Mouse (Mus musculus) liver, adult 2 months (tissue): ENCODE results near the gene Rgr. TPM values are rescaled to one million over a fixed set of nuclear protein-coding genes. Genes with fewer than 3 reads are reported as not detected.

Experiments used
- DNase-seq: peaks from one replicate; pipeline ENCODE4 v3.0.0-alpha.2; 2011; ENCODE audit warnings: low read depth, low spot score; ENCODE audit errors: extremely low read depth
- H3K27ac ChIP-seq: fragments of 200-500 bp; replicated peaks from 2 replicates; pipeline ENCODE4 v1.5.1; 2012; ENCODE audit warnings: low read depth, mild to moderate bottlenecking, control low read depth, inconsistent platforms, low read length; ENCODE audit not compliant: insufficient read depth
- H3K27me3 ChIP-seq: fragments of 200-500 bp; 2 replicates; pipeline ENCODE4 v1.6.1; 2012; ENCODE audit warnings: mild to moderate bottlenecking, moderate library complexity, low read length, inconsistent platforms; ENCODE audit not compliant: control insufficient read depth, insufficient read depth
- H3K36me3 ChIP-seq: fragments of 200-500 bp; 2 replicates; pipeline ENCODE4 v1.6.1; 2012; ENCODE audit warnings: low read length, inconsistent platforms; ENCODE audit not compliant: control insufficient read depth, insufficient read depth
- H3K4me1 ChIP-seq: fragments of 200-500 bp; 2 replicates; pipeline ENCODE4 v1.6.1; 2011; ENCODE audit warnings: low read length; ENCODE audit not compliant: control insufficient read depth, insufficient read depth
- H3K4me3 ChIP-seq: fragments of 200-500 bp; 2 replicates; pipeline ENCODE4 v1.5.1; 2011; ENCODE audit warnings: low read depth, mild to moderate bottlenecking, control low read depth, low read length, moderate library complexity; ENCODE audit not compliant: insufficient read depth
- H3K79me2 ChIP-seq: fragments of 200-500 bp; 2 replicates; pipeline ENCODE4 v1.6.1; 2012; ENCODE audit warnings: inconsistent platforms, mild to moderate bottlenecking, low read length, moderate library complexity; ENCODE audit not compliant: control insufficient read depth, insufficient read depth
- H3K9ac ChIP-seq: fragments of 200-500 bp; 2 replicates; pipeline ENCODE4 v1.6.1; 2012; ENCODE audit warnings: low read depth, mild to moderate bottlenecking, control low read depth, inconsistent platforms, low read length
- CTCF ChIP-seq: fragments of 200-500 bp; IDR thresholded peaks from 2 replicates; pipeline ENCODE4 v1.5.1; 2011; ENCODE audit warnings: low read depth, low read length, control low read depth
- POLR2A ChIP-seq: fragments of 200-500 bp; IDR thresholded peaks from 2 replicates; pipeline ENCODE4 v1.6.1; 2011; ENCODE audit warnings: low read length, control low read depth; ENCODE audit not compliant: insufficient read depth; ENCODE audit errors: extremely low read depth
- WGBS: fragments of 180-500 bp; shearing (Covaris S2); methylation state at CpG from one replicate; pipeline ENCODE4 v1.1.7; 2018; 5-methylcytosine and 5-hydroxymethylcytosine counted together
- polyA plus RNA-seq: library from polyadenylated mRNA; depleted of rRNA; stranded (reverse); fragments of >200 nt; gene quantifications from 2 replicates; pipeline ENCODE4 v1.2.3, GENCODE M21; 2012
- total RNA-seq: library from RNA; depleted of rRNA; stranded (reverse); fragments of >200 nt; gene quantifications from 2 replicates; pipeline ENCODE4 v1.2.3, GENCODE M21; 2014

The Rgr gene
- total and polyA plus RNA-seq, 2 experiments: 0.01 TPM; not detected in 1

DNA sequence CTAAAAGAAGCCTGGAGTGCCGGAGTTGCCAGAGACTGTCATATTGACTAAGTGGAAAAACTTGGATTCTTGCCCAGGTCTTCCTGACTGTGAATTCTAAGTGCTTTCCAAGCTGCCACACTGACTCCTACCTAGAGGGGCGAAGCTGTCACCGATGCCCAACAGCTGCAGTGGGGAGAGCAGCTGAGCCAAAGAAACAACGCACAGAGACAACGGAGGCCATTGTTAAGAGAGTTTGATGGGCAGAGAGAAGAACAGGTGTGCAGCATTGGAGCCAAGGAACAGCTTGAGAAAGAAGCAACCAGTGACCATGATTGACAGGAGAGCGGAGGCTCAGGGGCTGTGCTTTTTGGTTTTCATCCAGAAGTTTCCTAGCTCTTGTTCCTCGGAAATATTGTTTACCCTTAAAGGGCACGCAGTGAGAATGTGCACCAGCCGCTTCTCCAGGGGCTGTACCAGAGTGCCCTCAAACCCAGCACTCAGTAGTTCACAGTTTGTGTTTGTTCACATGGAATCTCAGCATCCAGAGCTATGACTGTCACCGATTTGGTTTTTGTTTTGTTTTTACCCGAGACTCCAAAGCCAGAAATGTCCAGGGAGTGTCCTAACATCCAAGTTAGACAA is 16.2 kb downstream of the Rgr start:
- Histone ChIP-seq H3K4me3 (no peak overlapping the region), H3K36me3 (no peaks in the 10 kb centered on the region), H3K27ac (no peak overlapping the region), H3K27me3 (no peaks in the 10 kb centered on the region), H3K9ac (no peak overlapping the region), H3K79me2 (no peaks in the 10 kb centered on the region), H3K4me1 (peaks cover 5% of the 10 kb centered on the region)
- 63% methylated on average over 11 of the region's 11 CpGs for WGBS
- DNase-seq: peak; percentile 31
- TF ChIP-seq CTCF (no peak), POLR2A (no peak)

DNA sequence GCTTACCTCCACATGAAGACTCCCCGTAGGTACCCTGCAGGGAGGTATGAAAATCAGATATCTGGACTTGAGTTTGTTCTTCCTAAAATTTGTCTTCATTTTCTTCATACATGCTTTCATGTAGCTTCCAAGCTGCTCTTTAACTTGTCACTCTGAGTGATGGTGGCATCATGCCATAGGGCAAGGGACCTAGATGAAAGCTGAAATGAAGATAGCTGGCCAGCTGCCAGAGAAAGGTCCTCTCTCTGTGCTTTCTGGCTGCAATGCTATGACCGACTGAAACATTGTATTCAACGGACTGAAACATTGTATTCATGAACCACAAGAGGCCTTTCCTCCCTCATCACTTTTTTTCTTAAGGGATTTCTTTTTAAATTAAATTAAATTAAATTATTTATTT is 20.2 kb downstream of the Rgr start:
- no peak for TF ChIP-seq CTCF
- no peak for TF ChIP-seq POLR2A

DNA sequence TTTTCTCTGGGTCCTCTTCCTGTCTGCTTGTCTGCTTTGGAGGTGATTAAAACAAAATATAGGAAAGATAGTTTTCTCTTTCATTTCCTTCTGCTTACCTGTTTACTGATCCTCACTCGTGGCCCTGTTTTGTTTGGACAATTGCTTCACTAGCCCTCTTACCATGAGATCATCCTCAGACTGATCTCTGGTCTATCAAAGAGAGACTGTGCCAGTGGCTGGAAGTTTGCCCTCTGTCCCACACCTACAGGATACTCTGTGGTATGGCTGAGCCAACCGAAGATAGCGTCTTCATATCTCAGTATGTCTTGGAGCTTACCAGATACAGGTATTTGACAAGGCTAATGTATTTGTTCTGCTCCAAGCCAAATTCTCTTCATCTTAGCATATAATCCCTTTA is 20.8 kb downstream of the Rgr start:
- Histone ChIP-seq H3K9ac (no peak overlapping the region), H3K36me3 (no peaks in the 10 kb centered on the region), H3K4me3 (no peak overlapping the region), H3K27me3 (no peaks in the 10 kb centered on the region), H3K27ac (peak overlapping the region; percentile 33; the same call in 1 of the 2 replicates), H3K79me2 (no peaks in the 10 kb centered on the region), H3K4me1 (peaks cover 6% of the 10 kb centered on the region)
- WGBS: 26% methylated on average over 3 of the region's 3 CpGs
- TF ChIP-seq POLR2A: no peak
- TF ChIP-seq CTCF: no peak
- peak; percentile 84 for DNase-seq

More for the DNA sequence above, 20.2 kb downstream of the Rgr start:
- peak; percentile 77 for DNase-seq
- Histone ChIP-seq H3K79me2 (no peaks in the 10 kb centered on the region), H3K27me3 (no peaks in the 10 kb centered on the region), H3K36me3 (no peaks in the 10 kb centered on the region), H3K9ac (no peak overlapping the region), H3K4me3 (no peak overlapping the region), H3K4me1 (peaks cover 6% of the 10 kb centered on the region), H3K27ac (no peak overlapping the region)
- 35% methylated on average over 3 of the region's 3 CpGs for WGBS

DNA sequence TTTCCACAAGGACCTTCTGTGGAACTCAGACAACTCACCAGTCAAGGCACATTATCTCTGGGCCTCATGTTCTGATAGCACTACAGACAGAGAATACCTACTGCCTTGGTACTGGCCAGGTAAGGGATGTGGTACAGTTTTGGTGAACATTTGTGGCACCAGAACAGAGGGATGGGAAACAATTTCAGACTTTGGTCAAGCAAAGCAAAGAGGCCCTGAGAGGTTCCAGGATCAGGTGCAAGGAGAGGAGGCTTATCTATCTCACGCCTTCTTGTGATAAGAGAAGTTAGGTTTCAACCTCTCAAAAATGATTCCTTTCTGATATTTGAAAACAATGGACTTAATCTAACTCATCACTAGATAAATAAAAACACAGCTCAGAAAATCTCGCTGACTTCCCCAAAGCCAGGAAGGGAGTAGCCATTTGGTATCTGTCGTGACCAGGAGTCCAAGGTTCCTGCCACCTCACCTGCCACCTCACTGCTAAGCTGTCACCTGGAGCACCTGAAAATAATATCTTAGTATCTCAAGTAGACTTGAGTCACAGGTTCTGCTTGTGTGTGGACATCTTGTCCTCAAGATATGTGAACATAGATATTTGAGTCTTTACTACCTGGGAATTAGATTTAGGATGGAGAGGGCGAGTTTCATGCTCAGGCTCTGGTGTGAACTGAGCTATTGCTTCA is 21.4 kb downstream of the Rgr start:
- no peaks in the 10 kb centered on the region for H3K79me2 ChIP-seq
- peaks cover 6% of the 10 kb centered on the region for H3K4me1 ChIP-seq
- TF ChIP-seq CTCF (no peak), POLR2A (no peak)
- peak overlapping the region; percentile 33; the same call in 1 of the 2 replicates for H3K27ac ChIP-seq
- no peak overlapping the region for H3K4me3 ChIP-seq
- peak; percentile 58 for DNase-seq
- H3K27me3 ChIP-seq: no peaks in the 10 kb centered on the region
- 47% methylated on average over 4 of the region's 4 CpGs for WGBS
- no peaks in the 10 kb centered on the region for H3K36me3 ChIP-seq
- H3K9ac ChIP-seq: no peak overlapping the region

DNA sequence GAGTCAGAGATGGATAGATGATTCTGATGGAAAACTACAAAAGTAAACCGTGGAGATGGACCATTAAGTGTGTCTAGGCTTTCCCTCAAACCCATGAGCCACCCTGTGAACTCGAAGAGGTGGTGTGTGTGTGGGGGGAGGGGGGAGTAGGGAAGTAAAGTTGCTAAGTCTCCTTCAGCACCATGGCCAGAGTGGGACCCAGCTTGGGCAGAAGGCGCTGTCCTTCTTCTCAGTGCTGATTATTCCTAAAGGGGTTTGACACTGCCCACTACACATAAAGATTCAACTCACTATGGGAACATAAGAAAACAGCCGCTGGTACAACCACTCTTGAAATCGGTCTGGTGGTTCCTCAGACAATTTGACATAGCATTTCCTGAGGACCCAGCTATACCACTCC is 32.9 kb downstream of the Rgr start:
- TF ChIP-seq CTCF: no peak
- TF ChIP-seq POLR2A: no peak
- H3K27ac ChIP-seq: no peak overlapping the region
- DNase-seq: no peak
- H3K4me3 ChIP-seq: no peak overlapping the region
- no peak overlapping the region for H3K9ac ChIP-seq
- no peaks in the 10 kb centered on the region; the same call in 1 of the 2 replicates for H3K36me3 ChIP-seq
- H3K79me2 ChIP-seq: no peaks in the 10 kb centered on the region
- no peaks in the 10 kb centered on the region for H3K4me1 ChIP-seq
- 36% methylated on average over 5 of the region's 5 CpGs for WGBS
- H3K27me3 ChIP-seq: no peaks in the 10 kb centered on the region

DNA sequence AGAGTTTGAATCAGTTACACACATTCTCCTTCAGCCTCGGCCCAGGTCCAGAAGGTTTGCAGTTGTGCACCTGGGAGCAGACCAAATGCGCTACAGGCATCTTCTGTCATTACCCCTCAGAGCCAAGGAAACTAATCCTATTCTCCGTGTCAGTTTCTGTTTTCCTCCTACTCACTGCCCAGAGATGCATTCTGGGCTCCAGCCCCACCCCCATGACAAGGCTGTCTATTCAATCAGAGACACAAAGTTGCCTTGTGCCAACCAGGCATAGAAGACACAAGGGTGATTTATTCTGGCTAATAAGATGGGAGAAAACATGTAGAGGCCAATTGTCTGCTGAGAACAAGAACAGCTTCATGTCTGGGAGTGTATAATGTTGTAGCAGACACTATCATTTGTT is 35.1 kb downstream of the Rgr start:
- 67% methylated on average over 3 of the region's 3 CpGs for WGBS
- no peak overlapping the region for H3K4me3 ChIP-seq
- DNase-seq: no peak
- H3K27me3 ChIP-seq: no peaks in the 10 kb centered on the region
- H3K36me3 ChIP-seq: no peaks in the 10 kb centered on the region; the same call in 1 of the 2 replicates
- no peaks in the 10 kb centered on the region for H3K4me1 ChIP-seq
- no peak overlapping the region for H3K27ac ChIP-seq
- no peak overlapping the region for H3K9ac ChIP-seq
- no peak for TF ChIP-seq CTCF
- no peak for TF ChIP-seq POLR2A
- no peaks in the 10 kb centered on the region for H3K79me2 ChIP-seq
